22 mouse cellular contexts compared by ENCODE assay signal in genomic region chr19:61051151-61051550, GRCm38 (mm10).
"Had no signal": no experiment of that assay in that cellular context is flagged by ENCODE, and none has a peak within 500 bp of the region (broad histone marks: within the 10 kb centered on the region; RNA-seq: fewer than 3 reads in every experiment).

No protein-coding gene starts in this region.

- DNase-seq: gastrocnemius, postnatal 14 days; gastrocnemius, postnatal 36 days; heart, postnatal 14 days; kidney, adult 11 months; kidney, adult 2 months; kidney, adult 9 months; kidney, postnatal 14 days; kidney, postnatal 36 days; layer of hippocampus, adult 9-11 months; layer of hippocampus, postnatal 36 days; left cerebral cortex, postnatal 4 days had no signal

- H3K4me3 ChIP-seq: heart, embryonic 10.5 days; heart, embryonic 13.5 days; heart, embryonic 15.5 days; hindbrain, embryonic 13.5 days; hindbrain, embryonic 15.5 days; kidney, embryonic 15.5 days; limb, embryonic 13.5 days; limb, embryonic 15.5 days had no signal

- H3K4me1 ChIP-seq: heart, embryonic 10.5 days; hindbrain, embryonic 13.5 days; hindbrain, embryonic 15.5 days had no signal

- H3K27ac ChIP-seq: heart, embryonic 10.5 days; heart, embryonic 13.5 days; heart, embryonic 15.5 days; hindbrain, embryonic 13.5 days; hindbrain, embryonic 15.5 days; hindbrain, postnatal 0 days; kidney, embryonic 15.5 days; kidney, postnatal 0 days; limb, embryonic 13.5 days; limb, embryonic 15.5 days; liver, embryonic 14.5 days had no signal

- H3K9ac ChIP-seq: heart, embryonic 13.5 days; heart, embryonic 15.5 days; hindbrain, embryonic 13.5 days; hindbrain, embryonic 15.5 days; kidney, embryonic 15.5 days; limb, embryonic 13.5 days; limb, embryonic 15.5 days; liver, embryonic 14.5 days had no signal

- H3K27me3 ChIP-seq: heart, embryonic 13.5 days; heart, embryonic 15.5 days; hindbrain, embryonic 13.5 days; hindbrain, embryonic 15.5 days; kidney, embryonic 15.5 days; limb, embryonic 13.5 days; limb, embryonic 15.5 days had no signal

- H3K36me3 ChIP-seq: heart, embryonic 15.5 days; hindbrain, embryonic 13.5 days; hindbrain, embryonic 15.5 days; limb, embryonic 15.5 days had no signal
